Mouse (Mus musculus): Measurements from ENCODE around the gene Hoxa3.

The Hoxa3 gene

GRCm38 (mm10) chr6:52248638-52249414, 35.7 kb upstream of the Hoxa3 start:
- in situ Hi-C loops (cut with MboI; ENCODE audit: low pct_unique_long_range_greater_than_20kb in 1 of 2, low sequenced_read_pairs in 2 of 2, unreplicated experiment in 1 of 2), result loop anchor here (5.0 to 25.0 kb wide), 2 partner anchors 82 to 1062 kb away; no protein-coding TSS in a partner anchor

- in situ Hi-C loops (cut with MboI; ENCODE audit: low pct_unique_long_range_greater_than_20kb in 1 of 2, low sequenced_read_pairs in 2 of 2, unreplicated experiment in 1 of 2), result loop anchor here (5.0 to 25.0 kb wide), 2 partner anchors 81 to 1061 kb away; no protein-coding TSS in a partner anchor
These were observed 34.9 kb upstream of the Hoxa3 start for GRCm38 (mm10) chr6:52247766-52248637.

GRCm38 (mm10) chr6:52246916-52247315, 33.8 kb upstream of the Hoxa3 start:
- in situ Hi-C loops (cut with MboI; ENCODE audit: low pct_unique_long_range_greater_than_20kb in 1 of 2, low sequenced_read_pairs in 2 of 2, unreplicated experiment in 1 of 2), result loop anchor here (5.0 to 25.0 kb wide), 2 partner anchors 80 to 1060 kb away; no protein-coding TSS in a partner anchor

DNA sequence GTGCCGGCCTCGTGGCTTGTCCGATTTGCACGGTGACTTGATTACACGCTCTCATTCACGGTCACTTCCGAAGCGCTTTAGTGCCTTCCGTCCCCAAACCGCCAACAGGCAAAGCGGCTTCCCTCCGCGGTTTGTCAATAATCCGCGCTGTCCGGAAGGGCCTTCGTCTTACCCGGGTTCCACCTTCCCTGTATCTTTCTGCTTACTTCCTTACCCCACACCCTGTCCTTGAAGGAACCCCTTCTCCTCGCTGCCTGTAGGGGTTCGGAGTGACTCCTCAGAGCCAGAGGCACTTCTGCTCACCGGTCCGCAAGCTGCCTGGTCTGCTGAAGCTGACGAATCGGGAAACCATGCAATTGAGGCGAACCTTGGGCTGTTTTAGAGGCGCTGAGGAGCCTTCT, 33.3 kb upstream of the Hoxa3 start:
- in situ Hi-C loops (cut with MboI; ENCODE audit: low pct_unique_long_range_greater_than_20kb in 1 of 2, low sequenced_read_pairs in 2 of 2, unreplicated experiment in 1 of 2), result loop anchor here (5.0 to 25.0 kb wide), 2 partner anchors 79 to 1059 kb away; no protein-coding TSS in a partner anchor

- in situ Hi-C loops (cut with MboI; ENCODE audit: low pct_unique_long_range_greater_than_20kb in 1 of 2, low sequenced_read_pairs in 2 of 2, unreplicated experiment in 1 of 2), result loop anchor here (5.0 to 25.0 kb wide), 2 partner anchors 78 to 1058 kb away; no protein-coding TSS in a partner anchor
These were observed 32.6 kb upstream of the Hoxa3 start, which contains the start of gene Hoxa11 for GRCm38 (mm10) chr6:52245757-52246142. Gene Hoxa11, minus strand, starts transcription at chr6:52245810.

- in situ Hi-C loops (cut with MboI; ENCODE audit: low pct_unique_long_range_greater_than_20kb in 1 of 2, low sequenced_read_pairs in 2 of 2, unreplicated experiment in 1 of 2), result loop anchor here (5.0 to 25.0 kb wide), 2 partner anchors 78 to 1058 kb away; no protein-coding TSS in a partner anchor
These were observed 32.1 kb upstream of the Hoxa3 start for GRCm38 (mm10) chr6:52245040-52245756.

- in situ Hi-C loops (cut with MboI; ENCODE audit: low pct_unique_long_range_greater_than_20kb in 1 of 2, low sequenced_read_pairs in 2 of 2, unreplicated experiment in 1 of 2), result loop anchor here (5.0 to 25.0 kb wide), 2 partner anchors 77 to 1057 kb away; no protein-coding TSS in a partner anchor
These were observed 31.4 kb upstream of the Hoxa3 start for GRCm38 (mm10) chr6:52244471-52245039.

GRCm38 (mm10) chr6:52243681-52244121, 30.6 kb upstream of the Hoxa3 start:
- in situ Hi-C loops (cut with MboI; ENCODE audit: low pct_unique_long_range_greater_than_20kb in 1 of 2, low sequenced_read_pairs in 2 of 2, unreplicated experiment in 1 of 2), result loop anchor here in 1 of 2 experiments (25.0 kb wide), 1 partner anchor 1056 kb away; no protein-coding TSS in a partner anchor

GRCm38 (mm10) chr6:52242801-52243332, 29.7 kb upstream of the Hoxa3 start:
- in situ Hi-C loops (cut with MboI; ENCODE audit: low pct_unique_long_range_greater_than_20kb in 1 of 2, low sequenced_read_pairs in 2 of 2, unreplicated experiment in 1 of 2), result loop anchor here in 1 of 2 experiments (25.0 kb wide), 1 partner anchor 1056 kb away; no protein-coding TSS in a partner anchor

GRCm38 (mm10) chr6:52241001-52241621, 28.0 kb upstream of the Hoxa3 start:
- in situ Hi-C loops (cut with MboI; ENCODE audit: low pct_unique_long_range_greater_than_20kb in 1 of 2, low sequenced_read_pairs in 2 of 2, unreplicated experiment in 1 of 2), result loop anchor here in 1 of 2 experiments (25.0 kb wide), 1 partner anchor 1054 kb away; no protein-coding TSS in a partner anchor

DNA sequence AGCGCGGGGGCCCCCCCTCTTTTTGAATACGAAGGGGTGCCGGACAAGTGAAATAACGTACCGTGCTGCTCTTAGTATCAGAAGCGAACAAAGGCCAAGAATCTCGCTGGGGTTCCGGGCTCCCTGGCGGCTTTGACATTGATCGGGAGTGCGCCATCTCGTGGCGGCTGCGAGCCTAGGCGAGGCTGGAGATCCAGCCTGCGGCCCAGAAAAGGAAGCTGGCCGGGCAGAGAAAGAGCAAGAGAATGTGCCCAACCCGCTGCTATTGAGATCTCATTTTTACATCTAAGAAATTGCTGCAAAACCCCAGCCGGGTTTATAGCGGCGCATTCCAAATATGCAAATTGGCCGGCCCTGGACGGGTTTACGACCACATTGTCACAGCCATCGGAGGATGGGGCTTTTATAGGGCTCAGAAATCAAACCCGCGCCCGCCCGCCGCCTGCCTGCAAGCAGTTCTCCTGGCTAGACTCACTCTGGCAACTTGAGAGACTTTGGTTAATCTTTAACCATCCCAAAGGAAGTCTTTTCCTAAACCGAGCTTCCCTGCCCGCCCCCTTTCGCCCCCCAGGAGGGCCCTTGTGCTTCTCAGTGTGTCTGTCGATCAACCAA, 27.4 kb upstream of the Hoxa3 start, which contains the start of gene Hoxa10:
Hoxa10 (minus strand) TSS at position 466 of the 612 bp plus-strand sequence.
- in situ Hi-C loops (cut with MboI; ENCODE audit: low pct_unique_long_range_greater_than_20kb in 1 of 2, low sequenced_read_pairs in 2 of 2, unreplicated experiment in 1 of 2), result loop anchor here in 1 of 2 experiments (25.0 kb wide), 1 partner anchor 1053 kb away; no protein-coding TSS in a partner anchor

DNA sequence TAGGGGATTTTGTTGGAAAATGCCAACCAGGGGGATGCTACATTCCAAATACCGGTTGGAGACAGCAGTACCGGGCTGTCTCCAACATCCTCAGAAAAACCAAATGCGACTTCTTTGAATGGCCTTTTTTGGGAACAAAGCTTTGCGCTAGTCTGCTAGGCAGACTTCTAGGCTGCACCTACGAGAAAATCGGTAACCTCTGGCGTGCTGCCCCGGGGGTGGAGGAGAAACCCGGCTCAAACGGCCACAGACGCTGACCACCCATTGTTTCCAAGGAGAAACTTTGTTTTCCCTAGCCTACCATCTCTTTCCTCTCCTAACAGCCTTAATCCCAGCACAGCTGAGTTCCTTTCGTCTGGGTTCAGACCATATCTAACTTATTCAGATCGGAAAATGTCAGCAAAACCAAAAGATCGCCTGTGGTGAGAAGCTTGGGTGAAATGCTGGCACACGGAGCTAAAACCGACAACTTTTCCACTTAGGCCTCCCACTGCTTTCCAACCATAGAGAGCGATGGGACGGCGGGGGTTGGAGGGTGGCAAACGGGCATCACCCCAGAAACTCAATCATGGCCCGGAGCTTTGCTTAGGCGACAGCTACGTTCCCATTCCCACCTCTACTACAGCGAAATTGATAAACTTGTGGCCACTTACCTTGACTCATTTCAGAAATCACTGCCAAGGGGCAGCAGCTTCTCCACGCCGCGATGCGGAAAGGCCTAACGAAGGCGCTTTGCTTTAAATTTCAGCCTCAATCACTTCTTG, 26.7 kb upstream of the Hoxa3 start:
- in situ Hi-C loops (cut with MboI; ENCODE audit: low pct_unique_long_range_greater_than_20kb in 1 of 2, low sequenced_read_pairs in 2 of 2, unreplicated experiment in 1 of 2), result loop anchor here in 1 of 2 experiments (25.0 kb wide), 1 partner anchor 1053 kb away; no protein-coding TSS in a partner anchor

DNA sequence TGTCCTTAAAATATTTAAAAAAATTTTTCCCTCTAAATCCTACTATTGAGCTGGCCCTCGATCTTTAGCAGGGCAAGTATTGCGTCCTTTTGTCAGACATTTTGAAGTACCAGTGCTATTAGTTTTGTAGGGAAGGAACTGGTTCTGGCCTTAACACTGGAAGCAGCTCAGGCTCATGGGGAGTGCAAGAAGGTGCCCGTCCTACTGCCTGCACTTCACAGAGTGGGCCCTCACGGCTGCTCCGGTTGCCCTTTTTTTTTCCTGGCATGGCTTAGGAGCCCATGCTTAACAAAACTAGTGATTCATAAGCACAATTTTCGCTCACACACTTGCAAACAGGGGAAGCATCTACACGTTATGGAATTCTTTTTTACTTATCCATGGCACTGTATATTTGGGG, 25.8 kb upstream of the Hoxa3 start:
- in situ Hi-C loops (cut with MboI; ENCODE audit: low pct_unique_long_range_greater_than_20kb in 1 of 2, low sequenced_read_pairs in 2 of 2, unreplicated experiment in 1 of 2), result loop anchor here in 1 of 2 experiments (25.0 kb wide), 1 partner anchor 1052 kb away; no protein-coding TSS in a partner anchor

- in situ Hi-C loops (cut with MboI; ENCODE audit: low pct_unique_long_range_greater_than_20kb in 1 of 2, low sequenced_read_pairs in 2 of 2, unreplicated experiment in 1 of 2), result loop anchor here in 1 of 2 experiments (25.0 kb wide), 1 partner anchor 1051 kb away; no protein-coding TSS in a partner anchor
These were observed 25.0 kb upstream of the Hoxa3 start for GRCm38 (mm10) chr6:52238155-52238545.

GRCm38 (mm10) chr6:52237346-52238154, 24.4 kb upstream of the Hoxa3 start:
- in situ Hi-C loops (cut with MboI; ENCODE audit: low pct_unique_long_range_greater_than_20kb in 1 of 2, low sequenced_read_pairs in 2 of 2, unreplicated experiment in 1 of 2), result loop anchor here in 1 of 2 experiments (25.0 kb wide), 1 partner anchor 1050 kb away; no protein-coding TSS in a partner anchor

Data from mouse embryonic stem cell (cell line).